Mouse (Mus musculus) cerebellum, postnatal 10 days (tissue): Measurements from ENCODE around the gene Shc4.

Source experiments
- DNase-seq, 2 experiments: peaks; one replicate each; pipeline ENCODE4 v3.0.0; 2021; ENCODE audit warnings: mixed read lengths in 2 of 2

Shc4 gene

GRCm38 (mm10) chr2:125630010-125630409 is 93.9 kb downstream of the Shc4 start:
- no peak for DNase-seq

GRCm38 (mm10) chr2:125628487-125628886 is 95.5 kb downstream of the Shc4 start:
- no peak for DNase-seq

- DNase-seq: peak; percentile 34 to 44
Observed at GRCm38 (mm10) chr2:125626536-125626935, 97.4 kb downstream of the Shc4 start.

- DNase-seq: peak; percentile 97 to 99
Observed at GRCm38 (mm10) chr2:125624837-125625351, 99.1 kb downstream of the Shc4 start, which contains the start of gene Cep152. TSS of gene Cep152 (minus strand) at chr2:125625113.

- DNase-seq: no peak
Observed at GRCm38 (mm10) chr2:125624127-125624685, 99.7 kb downstream of the Shc4 start.

GRCm38 (mm10) chr2:125623211-125623610 is 100.7 kb downstream of the Shc4 start:
- no peak for DNase-seq

- no peak for DNase-seq
Observed at GRCm38 (mm10) chr2:125620213-125620907, 103.6 kb downstream of the Shc4 start.

GRCm38 (mm10) chr2:125615858-125616424 is 108.0 kb downstream of the Shc4 start:
- no peak for DNase-seq

GRCm38 (mm10) chr2:125615440-125615839 is 108.5 kb downstream of the Shc4 start:
- DNase-seq: no peak

GRCm38 (mm10) chr2:125606220-125606845 is 117.6 kb downstream of the Shc4 start:
- peak in 1 of 2 experiments; percentile 25 for DNase-seq

- peak; percentile 75 to 76 for DNase-seq
Observed at GRCm38 (mm10) chr2:125604646-125605045, 119.3 kb downstream of the Shc4 start.

GRCm38 (mm10) chr2:125602970-125603369 is 121.0 kb downstream of the Shc4 start:
- no peak for DNase-seq

GRCm38 (mm10) chr2:125598958-125599357 is 125.0 kb downstream of the Shc4 start:
- DNase-seq: no peak

GRCm38 (mm10) chr2:125598251-125598650 is 125.7 kb downstream of the Shc4 start:
- DNase-seq: no peak

- peak; percentile 9 to 14 for DNase-seq
Observed at GRCm38 (mm10) chr2:125594786-125595185, 129.2 kb downstream of the Shc4 start.

- DNase-seq: peak in 1 of 2 experiments; percentile 6
Observed at GRCm38 (mm10) chr2:125594072-125594471, 129.9 kb downstream of the Shc4 start.

GRCm38 (mm10) chr2:125591895-125592294 is 132.1 kb downstream of the Shc4 start:
- no peak for DNase-seq

- DNase-seq: no peak
Observed at GRCm38 (mm10) chr2:125589287-125589686, 134.7 kb downstream of the Shc4 start.

GRCm38 (mm10) chr2:125581081-125581480 is 142.9 kb downstream of the Shc4 start:
- DNase-seq: no peak

- DNase-seq: no peak
Observed at GRCm38 (mm10) chr2:125577670-125578069, 146.3 kb downstream of the Shc4 start.
